Mouse (Mus musculus): ENCODE data around the gene Nova2.
A peak's percentile ranks its signal among the peaks of the same experiment; 100 is the strongest.

Nova2 gene

GRCm38 (mm10) chr7:18923711-18924191 is 1.9 kb upstream of the Nova2 start:
- DNase-seq (ENCODE audit: extremely low spot score, low read depth, low spot score): no peak

GRCm38 (mm10) chr7:18924321-18924720 is 1.4 kb upstream of the Nova2 start:
- DNase-seq (ENCODE audit: extremely low spot score, low read depth, low spot score): no peak

GRCm38 (mm10) chr7:18926041-18926790 is 528 bp downstream of the Nova2 start:
- DNase-seq (ENCODE audit: extremely low spot score, low read depth, low spot score): no peak

- DNase-seq (ENCODE audit: extremely low spot score, low read depth, low spot score): no peak
These were observed 1.2 kb downstream of the Nova2 start for GRCm38 (mm10) chr7:18926911-18927310.

- no peak for DNase-seq (ENCODE audit: extremely low spot score, low read depth, low spot score)
These were observed 2.1 kb downstream of the Nova2 start for GRCm38 (mm10) chr7:18927759-18928158.

GRCm38 (mm10) chr7:18942376-18942775 is 16.7 kb downstream of the Nova2 start:
- DNase-seq (ENCODE audit: extremely low spot score, low read depth, low spot score): no peak

GRCm38 (mm10) chr7:18942815-18943214 is 17.1 kb downstream of the Nova2 start:
- no peak for DNase-seq (ENCODE audit: extremely low spot score, low read depth, low spot score)

GRCm38 (mm10) chr7:18948151-18948550 is 22.5 kb downstream of the Nova2 start:
- no peak for DNase-seq (ENCODE audit: extremely low spot score, low read depth, low spot score)

GRCm38 (mm10) chr7:18949781-18950522 is 24.3 kb downstream of the Nova2 start:
- DNase-seq (ENCODE audit: extremely low spot score, low read depth, low spot score): no peak

- no peak for DNase-seq (ENCODE audit: extremely low spot score, low read depth, low spot score)
These were observed 25.0 kb downstream of the Nova2 start for GRCm38 (mm10) chr7:18950523-18951315.

- DNase-seq (ENCODE audit: extremely low spot score, low read depth, low spot score): peak; percentile 1
These were observed 25.7 kb downstream of the Nova2 start for GRCm38 (mm10) chr7:18951397-18951796.

GRCm38 (mm10) chr7:18957569-18958383 is 32.1 kb downstream of the Nova2 start:
- no peak for DNase-seq (ENCODE audit: extremely low spot score, low read depth, low spot score)

- DNase-seq (ENCODE audit: extremely low spot score, low read depth, low spot score): no peak
These were observed 32.7 kb downstream of the Nova2 start for GRCm38 (mm10) chr7:18958384-18958766.

- DNase-seq (ENCODE audit: extremely low spot score, low read depth, low spot score): no peak
These were observed 33.8 kb downstream of the Nova2 start for GRCm38 (mm10) chr7:18959446-18959845.

- no peak for DNase-seq (ENCODE audit: extremely low spot score, low read depth, low spot score)
These were observed 36.6 kb downstream of the Nova2 start for GRCm38 (mm10) chr7:18962171-18962792.

- DNase-seq (ENCODE audit: extremely low spot score, low read depth, low spot score): no peak
These were observed 37.1 kb downstream of the Nova2 start for GRCm38 (mm10) chr7:18962795-18963194.

- no peak for DNase-seq (ENCODE audit: extremely low spot score, low read depth, low spot score)
These were observed 37.7 kb downstream of the Nova2 start for GRCm38 (mm10) chr7:18963294-18963843.

GRCm38 (mm10) chr7:18965312-18965711 is 39.6 kb downstream of the Nova2 start:
- no peak for DNase-seq (ENCODE audit: extremely low spot score, low read depth, low spot score)

GRCm38 (mm10) chr7:18967603-18968002 is 41.9 kb downstream of the Nova2 start:
- DNase-seq (ENCODE audit: extremely low spot score, low read depth, low spot score): no peak

- DNase-seq (ENCODE audit: extremely low spot score, low read depth, low spot score): no peak
These were observed 45.3 kb downstream of the Nova2 start for GRCm38 (mm10) chr7:18970956-18971355.

Data from hindlimb bud, embryonic 11.5 days (tissue).